Mouse (Mus musculus) hindbrain, embryonic 16.5 days (tissue): ENCODE measurements around the gene Cfl2. TPM values are rescaled to one million over a fixed set of nuclear protein-coding genes. Genes with fewer than 3 reads are reported as not detected.

Experiments
- ATAC-seq: fragments of 200-750 bp; cut with Nextera tagmentation; 2 replicates; pipeline ENCODE4 v1.8.0; 2017; ENCODE audit warnings: moderate TSS enrichment, moderate library complexity
- H3K27ac ChIP-seq: fragments of 300-500 bp; sonication (generic); 2 replicates; pipeline ENCODE4 v1.5.1; 2014; ENCODE audit warnings: low read depth, mild to moderate bottlenecking, control low read depth, low read length, moderate library complexity
- H3K27me3 ChIP-seq: fragments of 300-500 bp; sonication (generic); replicated peaks from 2 replicates; pipeline ENCODE4 v1.6.1; 2014; ENCODE audit warnings: low read length; ENCODE audit not compliant: control insufficient read depth, insufficient read depth
- H3K36me3 ChIP-seq: fragments of 300-500 bp; sonication (generic); 2 replicates; pipeline ENCODE4 v1.6.1; 2014; ENCODE audit warnings: mild to moderate bottlenecking, low read length, moderate library complexity, mixed read lengths; ENCODE audit not compliant: control insufficient read depth, insufficient read depth
- H3K4me1 ChIP-seq: fragments of 300-500 bp; sonication (generic); 2 replicates; pipeline ENCODE4 v1.6.1; 2014; ENCODE audit warnings: low read depth, low read length; ENCODE audit not compliant: control insufficient read depth, insufficient read depth
- H3K4me2 ChIP-seq: fragments of 300-500 bp; sonication (generic); 2 replicates; pipeline ENCODE4 v1.6.1; 2014; ENCODE audit warnings: mild to moderate bottlenecking, low read length, control low read depth, moderate library complexity
- H3K4me3 ChIP-seq: fragments of 300-500 bp; sonication (generic); 2 replicates; pipeline ENCODE4 v1.5.1; 2014; ENCODE audit warnings: mild to moderate bottlenecking, low read length, control low read depth, moderate library complexity
- H3K9ac ChIP-seq: fragments of 300-500 bp; sonication (generic); 2 replicates; pipeline ENCODE4 v1.6.1; 2014; ENCODE audit warnings: low read depth, mild to moderate bottlenecking, control low read depth, low read length, moderate library complexity
- H3K9me3 ChIP-seq: fragments of 300-500 bp; sonication (generic); 2 replicates; pipeline ENCODE4 v1.6.1; 2014; ENCODE audit warnings: mild to moderate bottlenecking, low read length, moderate library complexity; ENCODE audit not compliant: control insufficient read depth
- WGBS: fragments of 180-500 bp; shearing (Covaris S2); extraction: QIAGEN DNeasy Blood & Tissue Kit; methylation state at CpG from one replicate; pipeline ENCODE4 v1.1.7; 2014; 5-methylcytosine and 5-hydroxymethylcytosine counted together
- polyA plus RNA-seq: library from polyadenylated mRNA; unstranded; fragments of >200 nt; fragmentation: Nextera tagmentation; extraction: Ambion mirVana; gene quantifications from 2 replicates; pipeline ENCODE4 v1.2.1, GENCODE M21; 2015

Cfl2 gene
- polyA plus RNA-seq, 1 experiment from 2014 or later = 317 TPM

DNA sequence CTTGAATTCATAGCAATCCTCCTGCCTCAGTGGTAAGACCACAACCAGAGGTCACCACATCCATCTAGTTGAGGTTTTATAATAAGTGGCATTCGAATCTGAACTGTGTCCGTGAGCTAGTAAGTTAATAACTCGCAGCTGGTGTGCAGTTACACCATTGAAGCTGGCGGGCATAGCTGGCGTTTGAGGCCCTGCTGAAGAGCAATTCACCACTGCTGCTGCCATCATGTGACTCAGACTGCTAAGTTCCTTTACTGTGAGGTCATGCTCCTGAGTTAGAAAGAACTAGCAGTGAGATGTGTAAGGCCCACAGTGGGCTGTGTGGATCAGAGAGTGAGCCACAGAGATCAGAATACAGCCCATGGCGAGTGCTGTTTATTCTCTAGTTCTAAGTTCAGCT, 12.0 kb upstream of the Cfl2 start:
- no peaks in the 10 kb centered on the region for H3K36me3 ChIP-seq
- H3K9me3 ChIP-seq = no peaks in the 10 kb centered on the region
- no peaks in the 10 kb centered on the region for H3K27me3 ChIP-seq
- no peak overlapping the region for H3K9ac ChIP-seq
- H3K27ac ChIP-seq = no peak overlapping the region
- ATAC-seq = no peak
- H3K4me2 ChIP-seq = no peak overlapping the region
- no peaks in the 10 kb centered on the region for H3K4me1 ChIP-seq
- H3K4me3 ChIP-seq = no peak overlapping the region
- 78% methylated on average over 6 of the region's 6 CpGs for WGBS

DNA sequence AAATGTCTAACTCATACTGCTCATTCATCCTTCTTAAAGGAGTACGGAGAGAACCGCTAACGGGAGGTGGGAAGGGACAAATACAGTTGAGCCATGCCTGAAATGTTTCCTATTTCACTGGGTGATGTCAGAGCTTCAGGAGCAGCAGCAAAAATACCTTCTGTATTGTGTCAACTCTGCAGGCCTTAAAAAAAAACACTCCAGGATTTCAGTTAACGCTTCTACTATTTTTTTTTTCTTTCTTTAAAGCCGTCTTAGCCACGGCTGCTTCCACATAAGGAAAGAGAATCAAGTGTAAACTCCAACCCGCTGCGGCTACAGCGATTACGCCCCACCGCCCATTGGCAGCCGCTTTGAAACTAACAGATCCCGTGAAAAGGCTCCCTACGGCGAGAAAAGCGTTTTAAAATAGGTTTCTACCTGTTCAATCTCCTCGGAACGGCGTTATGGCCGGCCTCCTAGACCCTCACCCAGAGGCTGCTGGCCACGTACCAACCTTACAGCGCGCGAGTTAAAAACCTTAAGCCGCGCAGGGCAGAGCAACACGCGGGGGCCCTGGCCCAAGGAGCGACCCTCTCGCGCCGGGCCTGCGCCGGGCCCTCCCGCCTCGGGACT, 579 bp downstream of the Cfl2 start:
- Histone ChIP-seq H3K27me3 (no peaks in the 10 kb centered on the region), H3K27ac (peak overlapping the region; percentile 94), H3K4me1 (peaks cover 12% of the 10 kb centered on the region), H3K36me3 (0 out of 2 replicates have a peak, but pooled peaks cover 2% of the 10 kb centered on the region), H3K9ac (peak overlapping the region; percentile 89), H3K4me2 (peak overlapping the region; percentile 63), H3K9me3 (no peaks in the 10 kb centered on the region), H3K4me3 (peak overlapping the region; percentile 60)
- under 1% methylated on average over 36 of the region's 36 CpGs for WGBS
- ATAC-seq = peak; percentile 85; the same call in 1 of the 2 replicates

DNA sequence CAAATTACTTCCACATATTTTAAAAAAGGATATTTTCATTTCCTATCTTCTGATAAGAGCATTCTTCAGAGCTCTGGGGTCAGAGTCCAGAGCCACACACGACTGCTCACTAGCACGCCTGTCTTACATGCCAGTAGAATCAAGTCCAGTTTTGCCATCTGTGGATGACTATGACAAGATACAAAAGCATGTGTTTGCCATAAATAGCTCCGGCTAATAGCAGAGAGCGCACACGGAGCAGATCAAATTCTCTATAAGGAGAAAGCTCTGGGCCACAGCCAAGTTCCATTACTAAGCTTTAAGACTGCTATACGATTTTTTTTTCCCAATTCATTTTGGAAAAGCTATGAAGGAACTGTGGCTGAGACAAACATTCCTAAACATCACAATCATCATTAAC, 3.1 kb downstream of the Cfl2 start:
- WGBS = 52% methylated on average over 6 of the region's 6 CpGs
- no peak for ATAC-seq
- Histone ChIP-seq H3K27ac (no peak overlapping the region), H3K9me3 (no peaks in the 10 kb centered on the region), H3K27me3 (no peaks in the 10 kb centered on the region), H3K36me3 (peaks cover 5% of the 10 kb centered on the region; the same call in 1 of the 2 replicates), H3K4me3 (no peak overlapping the region), H3K9ac (no peak overlapping the region), H3K4me2 (0 out of 2 replicates have a peak overlapping the region, but pooled peaks have one; percentile 2), H3K4me1 (peaks cover 12% of the 10 kb centered on the region)

DNA sequence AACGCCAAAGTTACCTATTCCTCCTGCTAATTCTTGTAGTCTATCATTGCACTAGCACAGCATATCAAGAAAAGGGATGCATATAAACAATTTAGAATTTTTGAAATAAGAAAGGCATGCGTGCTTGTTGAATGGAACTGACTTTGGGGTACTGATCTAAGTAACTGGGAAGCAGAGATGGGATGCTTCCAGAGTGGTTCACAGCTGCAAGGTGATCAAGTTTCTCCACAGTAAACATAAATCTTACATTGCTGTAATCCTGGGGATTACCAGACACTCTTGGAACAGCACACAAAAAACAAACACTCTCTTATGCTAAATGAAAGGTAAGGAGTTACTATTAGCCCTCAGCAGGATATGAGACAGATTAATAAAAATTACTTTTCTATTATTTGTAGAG, 12.1 kb downstream of the Cfl2 start:
- H3K9me3 ChIP-seq = no peaks in the 10 kb centered on the region
- 89% methylated on average over 2 of the region's 2 CpGs for WGBS
- H3K27me3 ChIP-seq = no peaks in the 10 kb centered on the region
- ATAC-seq = no peak
- H3K27ac ChIP-seq = no peak overlapping the region
- no peak overlapping the region for H3K9ac ChIP-seq
- no peaks in the 10 kb centered on the region for H3K4me1 ChIP-seq
- no peaks in the 10 kb centered on the region for H3K36me3 ChIP-seq
- H3K4me3 ChIP-seq = no peak overlapping the region
- H3K4me2 ChIP-seq = no peak overlapping the region

- H3K4me3 ChIP-seq = no peak overlapping the region
- no peak overlapping the region for H3K9ac ChIP-seq
- no peak overlapping the region for H3K27ac ChIP-seq
- no peaks in the 10 kb centered on the region for H3K9me3 ChIP-seq
- H3K4me1 ChIP-seq = no peaks in the 10 kb centered on the region
- H3K4me2 ChIP-seq = no peak overlapping the region
- ATAC-seq = no peak
- no peaks in the 10 kb centered on the region for H3K27me3 ChIP-seq
- H3K36me3 ChIP-seq = no peaks in the 10 kb centered on the region
Measured at GRCm38 (mm10) chr12:54844415-54844814, 18.3 kb downstream of the Cfl2 start.

- H3K4me2 ChIP-seq = no peak overlapping the region
- no peak overlapping the region for H3K27ac ChIP-seq
- H3K36me3 ChIP-seq = no peaks in the 10 kb centered on the region
- ATAC-seq = no peak
- no peak overlapping the region for H3K4me3 ChIP-seq
- no peaks in the 10 kb centered on the region for H3K4me1 ChIP-seq
- no peak overlapping the region for H3K9ac ChIP-seq
- H3K9me3 ChIP-seq = no peaks in the 10 kb centered on the region
- whole genome bisulfite sequencing = 100% methylated on average over 1 of the region's 1 CpGs
- no peaks in the 10 kb centered on the region for H3K27me3 ChIP-seq
Measured at GRCm38 (mm10) chr12:54841576-54841975, 21.1 kb downstream of the Cfl2 start.

- no peaks in the 10 kb centered on the region for H3K36me3 ChIP-seq
- no peak overlapping the region for H3K4me3 ChIP-seq
- H3K4me2 ChIP-seq = no peak overlapping the region
- ATAC-seq = no peak
- H3K4me1 ChIP-seq = no peaks in the 10 kb centered on the region; the same call in 1 of the 2 replicates
- no peaks in the 10 kb centered on the region for H3K9me3 ChIP-seq
- no peak overlapping the region for H3K9ac ChIP-seq
- WGBS = 83% methylated on average over 2 of the region's 2 CpGs
- H3K27me3 ChIP-seq = no peaks in the 10 kb centered on the region
- H3K27ac ChIP-seq = no peak overlapping the region
Measured at GRCm38 (mm10) chr12:54839815-54840214, 22.9 kb downstream of the Cfl2 start.

- H3K4me2 ChIP-seq = no peak overlapping the region
- no peak overlapping the region for H3K9ac ChIP-seq
- no peaks in the 10 kb centered on the region; the same call in 1 of the 2 replicates for H3K4me1 ChIP-seq
- no peaks in the 10 kb centered on the region for H3K27me3 ChIP-seq
- H3K27ac ChIP-seq = no peak overlapping the region
- no peak for ATAC-seq
- no peaks in the 10 kb centered on the region for H3K9me3 ChIP-seq
- no peak overlapping the region for H3K4me3 ChIP-seq
- no peaks in the 10 kb centered on the region for H3K36me3 ChIP-seq
Measured at GRCm38 (mm10) chr12:54838931-54839330, 23.7 kb downstream of the Cfl2 start.

DNA sequence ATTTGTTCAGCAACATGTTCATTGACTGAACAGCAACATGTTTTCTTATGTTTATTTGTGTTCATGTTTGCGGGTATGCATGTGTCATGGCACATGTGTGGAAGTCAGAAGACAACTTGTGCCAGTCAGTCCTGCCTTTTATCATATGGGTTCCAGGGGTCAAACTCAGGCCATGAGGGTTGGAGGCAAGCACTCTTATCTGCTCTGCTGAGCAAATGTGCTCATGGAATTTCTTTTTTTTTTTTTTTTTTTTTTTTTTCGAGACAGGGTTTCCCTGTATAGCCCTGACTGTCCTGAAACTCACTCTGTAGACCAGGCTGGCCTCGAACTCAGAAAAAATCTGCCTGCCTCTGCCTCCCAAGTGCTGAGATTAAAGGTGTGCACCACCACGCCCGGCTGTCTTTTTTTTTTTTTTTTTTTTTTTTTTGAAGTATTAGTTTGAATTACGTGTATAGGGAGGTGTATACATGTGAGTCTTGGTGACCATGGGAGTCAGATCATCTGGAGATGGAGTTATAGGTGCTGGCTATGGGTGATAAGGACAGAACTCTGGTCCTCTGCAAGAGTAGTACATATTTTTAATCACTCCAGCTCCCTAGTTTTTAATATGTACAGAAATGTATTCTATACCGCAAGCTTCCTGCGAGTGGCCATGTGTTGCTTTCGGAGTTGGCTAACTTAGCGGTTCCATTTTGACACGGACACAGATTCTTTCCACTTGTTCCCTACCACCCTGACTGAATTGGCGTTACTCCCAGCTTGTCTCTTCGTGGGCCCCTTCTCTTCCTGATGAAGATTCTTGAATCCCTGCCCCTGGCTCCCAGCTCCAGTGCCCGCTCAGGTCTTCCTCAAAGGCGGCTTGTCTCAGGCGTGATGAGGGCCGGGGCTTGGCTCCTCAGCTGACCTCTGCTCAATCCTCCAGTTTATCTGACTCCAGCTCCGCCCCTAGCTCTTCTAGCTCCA, 26.8 kb downstream of the Cfl2 start:
- Histone ChIP-seq H3K27ac (no peak overlapping the region), H3K4me2 (no peak overlapping the region), H3K9ac (no peak overlapping the region), H3K4me3 (no peak overlapping the region), H3K36me3 (no peaks in the 10 kb centered on the region), H3K4me1 (no peaks in the 10 kb centered on the region; the same call in 1 of the 2 replicates), H3K9me3 (no peaks in the 10 kb centered on the region), H3K27me3 (no peaks in the 10 kb centered on the region)
- no peak for ATAC-seq
- 81% methylated on average over 18 of the region's 18 CpGs for WGBS
